Mouse (Mus musculus): ENCODE measurements around the gene Bnipl. TPM values are rescaled to one million over a fixed set of nuclear protein-coding genes. Genes with fewer than 3 reads are reported as not detected.

The Bnipl gene
- polyA plus RNA-seq (2014; fragmentation: Nextera tagmentation; extraction: Ambion mirVana) = 0.20 TPM in 1 of 2 replicates, not detected in the other

DNA sequence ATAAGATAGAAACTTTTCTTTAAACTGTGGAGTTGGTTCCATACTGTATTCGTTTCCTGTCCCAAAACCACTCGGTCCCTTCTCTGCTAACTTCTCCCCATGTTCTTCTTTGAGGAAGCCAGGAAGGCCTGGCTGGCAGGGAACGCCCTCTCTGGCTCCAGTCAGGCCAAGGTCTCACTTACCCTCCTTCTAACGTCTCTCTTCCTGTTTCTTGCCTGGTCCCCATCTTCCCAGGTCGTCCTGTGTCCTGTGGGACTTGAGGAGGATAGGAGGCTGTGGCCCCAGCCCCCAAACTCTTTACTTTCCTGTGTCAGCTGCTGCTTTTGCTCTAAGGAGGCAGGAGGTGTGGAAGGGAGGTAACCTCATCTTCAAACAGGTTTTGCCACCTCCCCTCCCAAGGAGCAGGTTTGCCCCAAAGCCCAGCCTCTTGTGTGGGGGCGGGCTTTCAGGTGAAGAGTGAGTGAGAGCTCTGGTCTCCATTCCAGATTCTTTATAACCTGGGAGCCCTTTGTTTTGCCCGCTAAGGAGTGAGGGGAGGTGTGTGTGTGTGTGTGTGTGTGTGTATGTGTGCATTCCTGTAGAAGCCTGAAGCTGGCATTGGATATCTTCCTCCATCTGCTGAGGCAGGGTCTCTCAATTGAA is at the start of gene Bnipl:
TSS of gene Bnipl (minus strand) at position 411 of the 642 bp plus-strand sequence.
- Histone ChIP-seq H3K27me3 (ENCODE audit: control insufficient read depth, insufficient read depth, low read length) (no peaks in the 10 kb centered on the region), H3K4me1 (ENCODE audit: control insufficient read depth, insufficient read depth, low read length) (no peaks in the 10 kb centered on the region), H3K36me3 (ENCODE audit: control insufficient read depth, insufficient read depth, low read length) (no peaks in the 10 kb centered on the region; the same call in none of the 2 replicates), H3K9me3 (ENCODE audit: control insufficient read depth, low read length) (no peaks in the 10 kb centered on the region), H3K4me2 (no peak within 1 kb of the TSS), H3K27ac (ENCODE audit: low read depth, low read length) (no peak within 1 kb of the TSS), H3K4me3 (ENCODE audit: low read depth, low read length) (no peak within 1 kb of the TSS), H3K9ac (ENCODE audit: low read length) (no peak within 1 kb of the TSS)
- 61% methylated on average over 7 of the region's 7 CpGs for WGBS
- ATAC-seq (ENCODE audit: low FRiP score) (no peak), DNase-seq (ENCODE audit: low spot score, missing footprints) (no peak)

DNA sequence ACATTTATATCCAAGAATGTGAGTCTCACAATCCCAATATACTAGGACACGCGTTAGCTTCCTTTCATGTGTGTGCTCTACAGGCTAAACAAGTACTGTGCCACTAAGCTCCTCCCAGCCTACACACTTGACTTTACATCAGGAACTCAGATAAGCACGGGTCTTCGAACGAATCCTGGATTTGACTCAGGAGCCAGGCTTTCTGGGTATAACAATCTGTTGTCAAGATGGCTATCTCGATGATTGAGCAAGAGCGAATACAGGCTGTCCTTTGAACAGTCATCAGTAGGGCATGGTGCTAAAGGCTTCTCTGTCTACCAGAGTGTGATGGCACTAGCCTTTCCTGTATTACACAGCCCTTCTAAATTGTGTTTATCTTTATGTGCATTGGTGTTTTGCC is 47.0 kb upstream of the Bnipl start:
- no peak overlapping the region for H3K27ac ChIP-seq (ENCODE audit: low read depth, low read length)
- DNase-seq (ENCODE audit: low spot score, missing footprints) (no peak), ATAC-seq (ENCODE audit: low FRiP score) (no peak)
- H3K4me1 ChIP-seq (ENCODE audit: control insufficient read depth, insufficient read depth, low read length) = no peaks in the 10 kb centered on the region
- no peaks in the 10 kb centered on the region for H3K9me3 ChIP-seq (ENCODE audit: control insufficient read depth, low read length)
- peaks cover 5% of the 10 kb centered on the region; the same call in 1 of the 2 replicates for H3K36me3 ChIP-seq (ENCODE audit: control insufficient read depth, insufficient read depth, low read length)
- H3K27me3 ChIP-seq (ENCODE audit: control insufficient read depth, insufficient read depth, low read length) = no peaks in the 10 kb centered on the region
- WGBS = 94% methylated on average over 7 of the region's 7 CpGs
- H3K4me2 ChIP-seq = no peak overlapping the region
- H3K9ac ChIP-seq (ENCODE audit: low read length) = no peak overlapping the region
- no peak overlapping the region for H3K4me3 ChIP-seq (ENCODE audit: low read depth, low read length)

- DNase-seq (ENCODE audit: low spot score, missing footprints) = peak; percentile 91
- H3K27ac ChIP-seq (ENCODE audit: low read depth, low read length) = no peak overlapping the region
- peaks cover 7% of the 10 kb centered on the region; the same call in 1 of the 2 replicates for H3K36me3 ChIP-seq (ENCODE audit: control insufficient read depth, insufficient read depth, low read length)
Observed at GRCm38 (mm10) chr3:95296103-95296469, 45.1 kb upstream of the Bnipl start.

DNA sequence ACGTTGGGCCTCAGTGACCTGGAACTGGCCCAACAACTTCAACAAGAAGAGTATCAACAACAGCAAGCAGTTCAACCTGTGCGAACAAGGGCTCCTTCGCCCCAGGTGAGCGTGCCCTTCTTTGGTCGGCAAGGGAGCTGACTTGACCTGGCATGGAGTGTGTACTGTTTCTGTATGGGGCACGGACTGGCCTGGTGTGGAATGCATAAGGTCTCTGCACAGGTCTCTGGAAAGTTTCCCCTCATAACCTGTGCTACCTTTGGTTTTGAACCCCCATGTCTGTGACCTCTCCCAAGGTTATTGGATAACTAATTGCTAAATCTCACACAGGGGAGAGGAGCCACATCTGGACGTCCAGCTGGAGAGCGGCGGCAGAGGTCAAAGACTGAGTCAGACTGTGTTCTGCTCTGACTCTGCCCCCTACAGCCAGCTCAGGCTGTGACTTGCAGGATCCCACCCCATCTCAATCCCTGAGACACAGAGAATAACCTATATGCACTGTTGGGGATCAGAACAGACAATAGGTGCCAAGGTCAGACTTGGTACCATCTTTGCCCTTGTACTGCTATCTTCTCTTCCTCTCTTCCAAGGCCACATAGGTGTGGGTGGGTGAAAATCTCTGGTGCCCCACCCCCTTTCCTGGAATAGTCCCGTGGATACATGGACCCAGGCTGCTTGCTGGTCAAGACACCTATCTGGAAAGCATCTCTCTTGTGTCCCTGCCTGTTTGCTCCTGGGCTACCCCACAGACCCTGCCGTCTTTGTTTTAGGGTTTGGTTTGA is 44.5 kb upstream of the Bnipl start:
- no peak for ATAC-seq (ENCODE audit: low FRiP score)
- H3K4me3 ChIP-seq (ENCODE audit: low read depth, low read length) = no peak overlapping the region
- no peak overlapping the region for H3K4me2 ChIP-seq
- no peaks in the 10 kb centered on the region for H3K4me1 ChIP-seq (ENCODE audit: control insufficient read depth, insufficient read depth, low read length)
- H3K27me3 ChIP-seq (ENCODE audit: control insufficient read depth, insufficient read depth, low read length) = no peaks in the 10 kb centered on the region
- no peaks in the 10 kb centered on the region for H3K9me3 ChIP-seq (ENCODE audit: control insufficient read depth, low read length)
- no peak overlapping the region for H3K27ac ChIP-seq (ENCODE audit: low read depth, low read length)
- DNase-seq (ENCODE audit: low spot score, missing footprints) = no peak
- H3K36me3 ChIP-seq (ENCODE audit: control insufficient read depth, insufficient read depth, low read length) = peaks cover 7% of the 10 kb centered on the region; the same call in 1 of the 2 replicates
- no peak overlapping the region for H3K9ac ChIP-seq (ENCODE audit: low read length)
- WGBS = 82% methylated on average over 11 of the region's 11 CpGs

More at GRCm38 (mm10) chr3:95296103-95296469, 45.1 kb upstream of the Bnipl start:
- no peak overlapping the region for H3K4me2 ChIP-seq
- no peak for ATAC-seq (ENCODE audit: low FRiP score)
- no peak overlapping the region for H3K4me3 ChIP-seq (ENCODE audit: low read depth, low read length)
- H3K9me3 ChIP-seq (ENCODE audit: control insufficient read depth, low read length) = no peaks in the 10 kb centered on the region
- no peak overlapping the region for H3K9ac ChIP-seq (ENCODE audit: low read length)
- no peaks in the 10 kb centered on the region for H3K4me1 ChIP-seq (ENCODE audit: control insufficient read depth, insufficient read depth, low read length)
- no peaks in the 10 kb centered on the region for H3K27me3 ChIP-seq (ENCODE audit: control insufficient read depth, insufficient read depth, low read length)
- 20% methylated on average over 5 of the region's 5 CpGs for WGBS

- Histone ChIP-seq H3K9ac (ENCODE audit: low read length) (no peak overlapping the region), H3K4me3 (ENCODE audit: low read depth, low read length) (no peak overlapping the region), H3K27ac (ENCODE audit: low read depth, low read length) (no peak overlapping the region), H3K36me3 (ENCODE audit: control insufficient read depth, insufficient read depth, low read length) (peaks cover 7% of the 10 kb centered on the region; the same call in 1 of the 2 replicates), H3K9me3 (ENCODE audit: control insufficient read depth, low read length) (no peaks in the 10 kb centered on the region), H3K27me3 (ENCODE audit: control insufficient read depth, insufficient read depth, low read length) (no peaks in the 10 kb centered on the region), H3K4me2 (no peak overlapping the region), H3K4me1 (ENCODE audit: control insufficient read depth, insufficient read depth, low read length) (no peaks in the 10 kb centered on the region)
- no peak for ATAC-seq (ENCODE audit: low FRiP score)
- WGBS = 88% methylated on average over 5 of the region's 5 CpGs
- no peak for DNase-seq (ENCODE audit: low spot score, missing footprints)
Observed at GRCm38 (mm10) chr3:95294718-95295117, 43.7 kb upstream of the Bnipl start.

GRCm38 (mm10) chr3:95294316-95294715 is 43.3 kb upstream of the Bnipl start:
- H3K9ac ChIP-seq (ENCODE audit: low read length) = no peak overlapping the region
- H3K36me3 ChIP-seq (ENCODE audit: control insufficient read depth, insufficient read depth, low read length) = peaks cover 7% of the 10 kb centered on the region; the same call in 1 of the 2 replicates
- H3K4me3 ChIP-seq (ENCODE audit: low read depth, low read length) = no peak overlapping the region
- ATAC-seq (ENCODE audit: low FRiP score) = no peak
- no peaks in the 10 kb centered on the region for H3K4me1 ChIP-seq (ENCODE audit: control insufficient read depth, insufficient read depth, low read length)
- H3K4me2 ChIP-seq = no peak overlapping the region
- H3K27me3 ChIP-seq (ENCODE audit: control insufficient read depth, insufficient read depth, low read length) = no peaks in the 10 kb centered on the region
- DNase-seq (ENCODE audit: low spot score, missing footprints) = no peak
- 91% methylated on average over 7 of the region's 7 CpGs for WGBS
- H3K27ac ChIP-seq (ENCODE audit: low read depth, low read length) = no peak overlapping the region
- no peaks in the 10 kb centered on the region for H3K9me3 ChIP-seq (ENCODE audit: control insufficient read depth, low read length)

DNA sequence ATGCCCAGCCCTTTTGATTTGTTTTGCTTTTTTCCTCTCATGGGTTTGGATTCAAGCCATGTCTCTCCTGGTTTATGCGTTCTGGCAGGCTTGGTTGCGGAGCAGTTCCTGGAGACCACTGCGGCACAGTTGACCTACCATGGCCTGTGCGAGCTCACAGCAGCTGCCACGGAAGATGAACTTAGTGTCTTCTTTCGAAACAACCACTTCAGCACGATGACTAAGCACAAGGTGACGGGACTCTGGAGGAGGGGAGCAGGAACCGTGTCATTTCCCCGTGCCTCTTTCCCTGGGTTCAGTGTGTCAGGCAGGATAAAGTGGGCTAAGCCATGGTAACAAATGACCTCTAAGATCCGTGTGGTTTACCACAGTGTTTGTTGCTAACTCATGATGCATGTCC is 42.5 kb upstream of the Bnipl start:
- Histone ChIP-seq H3K9ac (ENCODE audit: low read length) (no peak overlapping the region), H3K27me3 (ENCODE audit: control insufficient read depth, insufficient read depth, low read length) (no peaks in the 10 kb centered on the region), H3K36me3 (ENCODE audit: control insufficient read depth, insufficient read depth, low read length) (peaks cover 7% of the 10 kb centered on the region; the same call in 1 of the 2 replicates), H3K27ac (ENCODE audit: low read depth, low read length) (no peak overlapping the region), H3K9me3 (ENCODE audit: control insufficient read depth, low read length) (no peaks in the 10 kb centered on the region), H3K4me1 (ENCODE audit: control insufficient read depth, insufficient read depth, low read length) (no peaks in the 10 kb centered on the region), H3K4me2 (no peak overlapping the region), H3K4me3 (ENCODE audit: low read depth, low read length) (no peak overlapping the region)
- ATAC-seq (ENCODE audit: low FRiP score) = no peak
- no peak for DNase-seq (ENCODE audit: low spot score, missing footprints)
- WGBS = 88% methylated on average over 11 of the region's 11 CpGs

DNA sequence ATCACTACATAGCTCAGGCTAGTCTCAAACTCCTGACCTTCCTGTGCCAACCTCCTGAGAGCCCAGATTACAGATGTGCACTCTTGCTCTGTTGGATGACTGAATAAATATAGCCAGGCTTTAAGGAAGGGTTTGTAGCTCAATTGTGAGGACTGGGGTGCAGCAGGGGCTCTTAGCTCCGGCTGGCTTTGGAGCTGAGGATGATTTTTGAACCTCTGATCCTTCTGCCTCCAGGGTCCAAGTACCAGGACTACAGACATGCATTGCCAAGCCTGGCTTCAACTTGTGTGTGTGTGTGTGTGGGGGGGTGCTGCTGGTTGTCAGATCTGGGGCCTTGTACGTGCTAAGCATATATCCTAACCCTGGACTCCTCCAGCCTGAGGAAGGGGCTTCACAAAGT is 41.9 kb upstream of the Bnipl start:
- Histone ChIP-seq H3K27me3 (ENCODE audit: control insufficient read depth, insufficient read depth, low read length) (no peaks in the 10 kb centered on the region), H3K9me3 (ENCODE audit: control insufficient read depth, low read length) (no peaks in the 10 kb centered on the region), H3K27ac (ENCODE audit: low read depth, low read length) (no peak overlapping the region), H3K36me3 (ENCODE audit: control insufficient read depth, insufficient read depth, low read length) (peaks cover 7% of the 10 kb centered on the region; the same call in 1 of the 2 replicates), H3K4me2 (no peak overlapping the region), H3K9ac (ENCODE audit: low read length) (no peak overlapping the region), H3K4me1 (ENCODE audit: control insufficient read depth, insufficient read depth, low read length) (no peaks in the 10 kb centered on the region), H3K4me3 (ENCODE audit: low read depth, low read length) (no peak overlapping the region)
- 86% methylated on average over 2 of the region's 2 CpGs for WGBS
- DNase-seq (ENCODE audit: low spot score, missing footprints) = peak; percentile 26
- ATAC-seq (ENCODE audit: low FRiP score) = no peak

- WGBS = 90% methylated on average over 4 of the region's 4 CpGs
- H3K9me3 ChIP-seq (ENCODE audit: control insufficient read depth, low read length) = no peaks in the 10 kb centered on the region
- H3K9ac ChIP-seq (ENCODE audit: low read length) = no peak overlapping the region
- H3K4me3 ChIP-seq (ENCODE audit: low read depth, low read length) = no peak overlapping the region
- H3K27ac ChIP-seq (ENCODE audit: low read depth, low read length) = no peak overlapping the region
- H3K4me2 ChIP-seq = no peak overlapping the region
- H3K4me1 ChIP-seq (ENCODE audit: control insufficient read depth, insufficient read depth, low read length) = no peaks in the 10 kb centered on the region
- DNase-seq (ENCODE audit: low spot score, missing footprints) (peak; percentile 31), ATAC-seq (ENCODE audit: low FRiP score) (no peak)
- peaks cover 7% of the 10 kb centered on the region; the same call in 1 of the 2 replicates for H3K36me3 ChIP-seq (ENCODE audit: control insufficient read depth, insufficient read depth, low read length)
- no peaks in the 10 kb centered on the region for H3K27me3 ChIP-seq (ENCODE audit: control insufficient read depth, insufficient read depth, low read length)
Observed at GRCm38 (mm10) chr3:95291041-95291440, 40.0 kb upstream of the Bnipl start.
